Mouse (Mus musculus): ENCODE measurements around the gene Alkbh3.

Alkbh3 gene

GRCm38 (mm10) chr2:93953726-93954125 is 56.9 kb downstream of the Alkbh3 start:
- no peak for DNase-seq

GRCm38 (mm10) chr2:93946976-93947375 is 63.6 kb downstream of the Alkbh3 start:
- no peak for DNase-seq

DNA sequence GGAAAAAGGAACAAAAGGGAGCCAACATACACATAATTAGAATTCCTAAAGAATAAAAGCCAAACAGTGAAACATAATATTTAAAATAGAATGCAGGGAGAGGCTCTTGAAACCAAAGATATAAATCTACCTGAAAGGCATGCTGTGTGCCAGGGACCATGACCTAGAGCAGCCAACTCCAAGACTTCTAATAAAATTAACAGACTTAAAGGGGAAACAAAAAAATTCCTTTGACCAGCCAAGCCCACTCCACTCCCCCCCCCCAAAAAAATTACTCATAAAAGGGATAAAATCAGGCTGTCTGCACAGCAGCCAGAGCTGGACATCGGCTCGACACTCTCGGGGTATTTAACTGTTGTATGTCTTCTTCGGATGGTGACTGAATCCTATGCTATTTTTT is 65.8 kb downstream of the Alkbh3 start:
- DNase-seq: no peak

DNA sequence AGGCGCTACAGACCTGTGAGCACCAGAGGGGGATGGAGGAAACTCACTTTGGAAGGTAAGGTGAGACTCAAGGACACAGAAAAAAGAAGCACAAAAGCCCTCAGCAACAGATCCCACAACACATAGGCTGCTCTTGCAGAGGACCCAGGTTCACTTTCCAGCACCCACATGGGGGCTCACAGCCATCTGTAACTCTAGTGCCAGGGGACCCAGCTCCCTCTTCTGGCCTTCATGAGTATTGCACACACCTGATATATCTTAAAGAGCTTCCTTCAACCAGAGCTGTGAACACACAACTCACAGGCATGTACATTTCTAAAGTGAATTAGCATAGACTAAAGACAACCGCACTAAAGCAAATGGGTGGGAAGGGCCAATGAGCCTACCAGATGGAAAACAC is 66.5 kb downstream of the Alkbh3 start:
- no peak for DNase-seq

GRCm38 (mm10) chr2:93941670-93942069 is 68.9 kb downstream of the Alkbh3 start:
- peak; percentile 39 for DNase-seq

GRCm38 (mm10) chr2:93938534-93938933 is 72.1 kb downstream of the Alkbh3 start:
- no peak for DNase-seq

Measured in lung, postnatal 14 days (tissue).